Mouse (Mus musculus): ENCODE results near the gene Clca3a1.

GRCm38 (mm10) chr3:144686146-144686545 is 74.6 kb downstream of the Clca3a1 start:
- no peak for TF ChIP-seq USF1 (IDR thresholded peaks at IDR 0.05; ENCODE audit: low read depth)
- TF ChIP-seq MYOD1 (IDR thresholded peaks at IDR 0.05; ENCODE audit: control insufficient read depth in 1 of 3, insufficient read length in 2 of 3, low read depth in 2 of 3), result no peak

All from myocyte (in vitro differentiated cells).